13 mouse cellular contexts compared by ENCODE assay signal in genomic region chr5:33696430-33696829, GRCm38 (mm10). TPM values are rescaled to one million over a fixed set of nuclear protein-coding genes. Genes with fewer than 3 reads are reported as not detected.
A peak's percentile ranks its signal among the peaks of the same experiment; 100 is the strongest.
DNase-seq lines count a peak whose midpoint lies in the region; ATAC-seq lines count a peak whose summit lies in the region.
"Had no signal": no experiment of that assay in that cellular context is flagged by ENCODE, and none has a peak within 500 bp of the region (broad histone marks: within the 10 kb centered on the region; RNA-seq: fewer than 3 reads in every experiment).

No protein-coding gene starts in this region.

- H3K27me3 ChIP-seq in hindbrain, embryonic 12.5 days = peaks cover 89% of the 10 kb centered on the region
- peaks cover 4% of the 10 kb centered on the region; the same call in 1 of the 2 replicates for H3K27me3 ChIP-seq in hindbrain, embryonic 11.5 days (ENCODE audit: control insufficient read depth, insufficient read depth, low read length)
- no peaks in the 10 kb centered on the region for H3K27me3 ChIP-seq in embryonic facial prominence, embryonic 14.5 days (replicated peaks; ENCODE audit: control insufficient read depth, insufficient read depth, low read length)
- 0 out of 2 replicates have a peak, but pooled peaks cover 3% of the 10 kb centered on the region for H3K27me3 ChIP-seq in limb, embryonic 15.5 days
- H3K27me3 ChIP-seq in stomach, embryonic 14.5 days (ENCODE audit: control insufficient read depth, insufficient read depth, low read length) = no peaks in the 10 kb centered on the region

- no peaks in the 10 kb centered on the region for H3K36me3 ChIP-seq in hindbrain, embryonic 12.5 days
- no peaks in the 10 kb centered on the region for H3K36me3 ChIP-seq in hindbrain, embryonic 11.5 days (ENCODE audit: control insufficient read depth, insufficient read depth, low read length)
- no peaks in the 10 kb centered on the region for H3K36me3 ChIP-seq in embryonic facial prominence, embryonic 14.5 days (ENCODE audit: control insufficient read depth, insufficient read depth, low read length)
- no peaks in the 10 kb centered on the region for H3K36me3 ChIP-seq in limb, embryonic 15.5 days
- H3K36me3 ChIP-seq in stomach, embryonic 14.5 days (ENCODE audit: control insufficient read depth, insufficient read depth, low read length) = no peaks in the 10 kb centered on the region
- H3K36me3 ChIP-seq: G1E; liver, embryonic 13.5 days had no signal

- no peak overlapping the region for H3K9ac ChIP-seq in hindbrain, embryonic 12.5 days
- no peak overlapping the region for H3K9ac ChIP-seq in hindbrain, embryonic 11.5 days (ENCODE audit: low read depth, low read length)
- H3K9ac ChIP-seq in embryonic facial prominence, embryonic 14.5 days (ENCODE audit: low read depth, low read length) = no peak overlapping the region
- no peak overlapping the region for H3K9ac ChIP-seq in limb, embryonic 15.5 days
- no peak overlapping the region for H3K9ac ChIP-seq in stomach, embryonic 14.5 days (replicated peaks; ENCODE audit: low read depth, low read length)
- H3K9ac ChIP-seq: liver, embryonic 13.5 days had no signal

- H3K27ac ChIP-seq in hindbrain, embryonic 12.5 days = no peak overlapping the region
- H3K27ac ChIP-seq in hindbrain, embryonic 11.5 days (ENCODE audit: low read depth, low read length) = no peak overlapping the region; the same call in 1 of the 2 replicates
- H3K27ac ChIP-seq in embryonic facial prominence, embryonic 14.5 days (replicated peaks; ENCODE audit: low read depth, low read length) = peak overlapping the region; percentile 70
- H3K27ac ChIP-seq in limb, embryonic 15.5 days = peak overlapping the region; percentile 82
- peak overlapping the region; percentile 95 for H3K27ac ChIP-seq in stomach, embryonic 14.5 days (ENCODE audit: low read length)
- H3K27ac ChIP-seq: liver, embryonic 13.5 days had no signal

- no peak for ATAC-seq in hindbrain, embryonic 12.5 days (ENCODE audit: low FRiP score)
- no peak for ATAC-seq in hindbrain, embryonic 11.5 days (ENCODE audit: low FRiP score)
- peak; percentile 30; the same call in 1 of the 2 replicates for ATAC-seq in embryonic facial prominence, embryonic 14.5 days (ENCODE audit: low read depth)
- ATAC-seq in limb, embryonic 15.5 days (ENCODE audit: insufficient number of reproducible peaks, low FRiP score, low TSS enrichment, low read depth) = no peak
- ATAC-seq in stomach, embryonic 14.5 days (ENCODE audit: insufficient number of reproducible peaks, insufficient read depth, low FRiP score, low read depth) = peak; percentile 50
- ATAC-seq in cerebellum, adult (ENCODE audit: insufficient number of reproducible peaks, low FRiP score, low TSS enrichment) = no peak
- ATAC-seq: hindbrain, postnatal 0 days had no signal

- no peak overlapping the region for H3K4me3 ChIP-seq in hindbrain, embryonic 12.5 days
- H3K4me3 ChIP-seq in hindbrain, embryonic 11.5 days (ENCODE audit: low read depth, low read length) = no peak overlapping the region
- H3K4me3 ChIP-seq in embryonic facial prominence, embryonic 14.5 days (ENCODE audit: low read depth, low read length) = no peak overlapping the region
- H3K4me3 ChIP-seq in limb, embryonic 15.5 days = no peak overlapping the region
- H3K4me3 ChIP-seq in stomach, embryonic 14.5 days (ENCODE audit: low read depth, low read length) = no peak overlapping the region

- H3K9me3 ChIP-seq in hindbrain, embryonic 12.5 days (replicated peaks) = no peaks in the 10 kb centered on the region
- no peaks in the 10 kb centered on the region for H3K9me3 ChIP-seq in hindbrain, embryonic 11.5 days (ENCODE audit: control insufficient read depth, low read length)
- H3K9me3 ChIP-seq in embryonic facial prominence, embryonic 14.5 days (ENCODE audit: control insufficient read depth, low read length) = no peaks in the 10 kb centered on the region
- no peaks in the 10 kb centered on the region for H3K9me3 ChIP-seq in limb, embryonic 15.5 days
- H3K9me3 ChIP-seq in stomach, embryonic 14.5 days (ENCODE audit: control insufficient read depth, low read depth, low read length) = no peaks in the 10 kb centered on the region
- H3K9me3 ChIP-seq: G1E; liver, embryonic 13.5 days had no signal

- intact Hi-C loops in heart, postnatal 36 days (cut with DNase I) = no loop called here

- no peak for DNase-seq in hindbrain, embryonic 11.5 days (ENCODE audit: low spot score)
- peak; percentile 71 for DNase-seq in embryonic facial prominence, embryonic 14.5 days (ENCODE audit: low spot score)
- no peak for DNase-seq in right cerebral cortex, postnatal 14 days
- no peak for DNase-seq in heart, postnatal 36 days
- DNase-seq: kidney, postnatal 10 days; liver, embryonic 13.5 days had no signal

- peaks cover 74% of the 10 kb centered on the region for H3K4me1 ChIP-seq in hindbrain, embryonic 12.5 days
- H3K4me1 ChIP-seq in hindbrain, embryonic 11.5 days (replicated peaks; ENCODE audit: control insufficient read depth, insufficient read depth, low read length) = peaks cover 49% of the 10 kb centered on the region
- peaks cover 65% of the 10 kb centered on the region for H3K4me1 ChIP-seq in embryonic facial prominence, embryonic 14.5 days (ENCODE audit: control insufficient read depth, insufficient read depth, low read length)
- peaks cover 89% of the 10 kb centered on the region for H3K4me1 ChIP-seq in limb, embryonic 15.5 days
- peaks cover 56% of the 10 kb centered on the region for H3K4me1 ChIP-seq in stomach, embryonic 14.5 days (ENCODE audit: control insufficient read depth, insufficient read depth, low read length)

- peak overlapping the region; percentile 66 for H3K4me2 ChIP-seq in hindbrain, embryonic 12.5 days (replicated peaks)
- H3K4me2 ChIP-seq in hindbrain, embryonic 11.5 days (replicated peaks; ENCODE audit: low read depth, low read length) = no peak overlapping the region
- H3K4me2 ChIP-seq in embryonic facial prominence, embryonic 14.5 days (ENCODE audit: low read depth, low read length) = no peak overlapping the region
- 0 out of 2 replicates have a peak overlapping the region, but pooled peaks have one; percentile 87 for H3K4me2 ChIP-seq in limb, embryonic 15.5 days
- H3K4me2 ChIP-seq in stomach, embryonic 14.5 days (replicated peaks; ENCODE audit: low read depth, low read length) = no peak overlapping the region

- 45% methylated on average over 5 of the region's 5 CpGs for WGBS in hindbrain, embryonic 12.5 days
- 50% methylated on average over 5 of the region's 5 CpGs for WGBS in hindbrain, embryonic 11.5 days
- WGBS in embryonic facial prominence, embryonic 14.5 days = 50% methylated on average over 5 of the region's 5 CpGs
- WGBS in limb, embryonic 15.5 days = 53% methylated on average over 5 of the region's 5 CpGs
- 58% methylated on average over 5 of the region's 5 CpGs for WGBS in stomach, embryonic 14.5 days

RNA-seq across cellular contexts. Expression of gene Fgfr3, which starts 25.0 kb away (rescaled TPM):
- 63.6 and 68.4 TPM in 2 replicates for polyA plus RNA-seq in hindbrain, embryonic 12.5 days (2016; fragmentation: Nextera tagmentation; extraction: Ambion mirVana)
- 50.9 and 56.4 TPM in 2 replicates for polyA plus RNA-seq in hindbrain, embryonic 11.5 days (2014; fragmentation: Nextera tagmentation; extraction: Ambion mirVana)
- polyA plus RNA-seq in embryonic facial prominence, embryonic 14.5 days (2014; fragmentation: Nextera tagmentation; extraction: Ambion mirVana) = 23.1 and 26.0 TPM in 2 replicates
- polyA plus RNA-seq in limb, embryonic 15.5 days (2015; fragmentation: Nextera tagmentation; extraction: Ambion mirVana) = 33.5 and 37.1 TPM in 2 replicates
- 23.5 and 27.2 TPM in 2 replicates for polyA plus RNA-seq in stomach, embryonic 14.5 days (2014; fragmentation: Nextera tagmentation; extraction: Ambion mirVana)
- total RNA-seq in heart, postnatal 36 days (2021) = 1 to 10 TPM; 6.2 to 9.6 TPM
- total RNA-seq: monocyte, adult 5-6 weeks had no signal

RNA-seq across cellular contexts. Expression of gene Tmem129, which starts 38.2 kb away (rescaled TPM):
- 33.3 and 33.8 TPM in 2 replicates for polyA plus RNA-seq in hindbrain, embryonic 12.5 days (2016; fragmentation: Nextera tagmentation; extraction: Ambion mirVana)
- polyA plus RNA-seq in hindbrain, embryonic 11.5 days (2014; fragmentation: Nextera tagmentation; extraction: Ambion mirVana) = 37.2 and 39.0 TPM in 2 replicates
- polyA plus RNA-seq in embryonic facial prominence, embryonic 14.5 days (2014; fragmentation: Nextera tagmentation; extraction: Ambion mirVana) = 47.6 and 47.7 TPM in 2 replicates
- 45.8 and 49.7 TPM in 2 replicates for polyA plus RNA-seq in limb, embryonic 15.5 days (2015; fragmentation: Nextera tagmentation; extraction: Ambion mirVana)
- 36.3 and 39.8 TPM in 2 replicates for polyA plus RNA-seq in stomach, embryonic 14.5 days (2014; fragmentation: Nextera tagmentation; extraction: Ambion mirVana)
- total RNA-seq in heart, postnatal 36 days (2021) = 10 to 100 TPM; 20.8 to 21.0 TPM

RNA-seq across cellular contexts. Expression of gene Tacc3, which starts 38.5 kb away (rescaled TPM):
- polyA plus RNA-seq in hindbrain, embryonic 12.5 days (2016; fragmentation: Nextera tagmentation; extraction: Ambion mirVana) = 161 TPM in 2 replicates
- polyA plus RNA-seq in hindbrain, embryonic 11.5 days (2014; fragmentation: Nextera tagmentation; extraction: Ambion mirVana) = 232 and 255 TPM in 2 replicates
- polyA plus RNA-seq in embryonic facial prominence, embryonic 14.5 days (2014; fragmentation: Nextera tagmentation; extraction: Ambion mirVana) = 127 and 153 TPM in 2 replicates
- 150 and 151 TPM in 2 replicates for polyA plus RNA-seq in limb, embryonic 15.5 days (2015; fragmentation: Nextera tagmentation; extraction: Ambion mirVana)
- 168 and 174 TPM in 2 replicates for polyA plus RNA-seq in stomach, embryonic 14.5 days (2014; fragmentation: Nextera tagmentation; extraction: Ambion mirVana)
- 1 to 10 TPM; 2.0 to 2.2 TPM for total RNA-seq in heart, postnatal 36 days (2021)

RNA-seq across cellular contexts. Expression of gene Slbp, which starts 44.1 kb away (rescaled TPM):
- 182 and 186 TPM in 2 replicates for polyA plus RNA-seq in hindbrain, embryonic 12.5 days (2016; fragmentation: Nextera tagmentation; extraction: Ambion mirVana)
- 257 and 262 TPM in 2 replicates for polyA plus RNA-seq in hindbrain, embryonic 11.5 days (2014; fragmentation: Nextera tagmentation; extraction: Ambion mirVana)
- 188 and 196 TPM in 2 replicates for polyA plus RNA-seq in embryonic facial prominence, embryonic 14.5 days (2014; fragmentation: Nextera tagmentation; extraction: Ambion mirVana)
- polyA plus RNA-seq in limb, embryonic 15.5 days (2015; fragmentation: Nextera tagmentation; extraction: Ambion mirVana) = 204 and 206 TPM in 2 replicates
- 223 TPM in 2 replicates for polyA plus RNA-seq in stomach, embryonic 14.5 days (2014; fragmentation: Nextera tagmentation; extraction: Ambion mirVana)
- total RNA-seq in heart, postnatal 36 days (2021) = 10 to 100 TPM; 13.1 to 13.7 TPM

Comparison
In these comparisons a context has a peak if more than half of its experiments do, and no peak if none do; other contexts are left out.
1. H3K4me2 ChIP-seq: peak in hindbrain, embryonic 12.5 days (single experiment) and limb, embryonic 15.5 days (single experiment); none in hindbrain, embryonic 11.5 days (single experiment), embryonic facial prominence, embryonic 14.5 days (single experiment) and stomach, embryonic 14.5 days (single experiment).
2. ATAC-seq: peak in embryonic facial prominence, embryonic 14.5 days (single experiment) and stomach, embryonic 14.5 days (single experiment); none in hindbrain, embryonic 12.5 days (single experiment), hindbrain, embryonic 11.5 days (single experiment), limb, embryonic 15.5 days (single experiment) and cerebellum, adult (single experiment).
3. H3K27ac ChIP-seq: peak in embryonic facial prominence, embryonic 14.5 days (single experiment), limb, embryonic 15.5 days (single experiment) and stomach, embryonic 14.5 days (single experiment); none in hindbrain, embryonic 12.5 days (single experiment) and hindbrain, embryonic 11.5 days (single experiment).